Mouse (Mus musculus): ENCODE results near the gene Kctd7. TPM values are rescaled to one million over a fixed set of nuclear protein-coding genes. Genes with fewer than 3 reads are reported as not detected.

Gene Kctd7
- polyA plus RNA-seq, 1 experiment from 2014 or later: 5.7 TPM

Other genes with a start within 250 kb of the Kctd7 start
- gene Zbed5, start 249.1 kb upstream of the Kctd7 start, polyA plus RNA-seq (2015; fragmentation: Nextera tagmentation; extraction: Ambion mirVana): 2.4 and 3.7 TPM in 2 replicates
- gene Phkg1, start 246.3 kb upstream of the Kctd7 start, polyA plus RNA-seq (2015; fragmentation: Nextera tagmentation; extraction: Ambion mirVana): 0.11 and 0.41 TPM in 2 replicates
- gene Nupr1l, start 236.3 kb upstream of the Kctd7 start, polyA plus RNA-seq (2015; fragmentation: Nextera tagmentation; extraction: Ambion mirVana): 2.7 and 2.9 TPM in 2 replicates
- 19.2 TPM in 2 replicates for gene Vkorc1l1, start 202.9 kb upstream of the Kctd7 start, polyA plus RNA-seq (2015; fragmentation: Nextera tagmentation; extraction: Ambion mirVana)
- gene Gusb, start 141.8 kb upstream of the Kctd7 start, polyA plus RNA-seq (2015; fragmentation: Nextera tagmentation; extraction: Ambion mirVana): 66.0 and 71.7 TPM in 2 replicates
- 46.5 and 47.8 TPM in 2 replicates for gene Asl, start 115.6 kb upstream of the Kctd7 start, polyA plus RNA-seq (2015; fragmentation: Nextera tagmentation; extraction: Ambion mirVana)
- gene Crcp, start 115.6 kb upstream of the Kctd7 start, polyA plus RNA-seq (2015; fragmentation: Nextera tagmentation; extraction: Ambion mirVana): 32.1 and 33.1 TPM in 2 replicates
- 68.7 and 76.4 TPM in 2 replicates for gene Tpst1, start 71.5 kb upstream of the Kctd7 start, polyA plus RNA-seq (2015; fragmentation: Nextera tagmentation; extraction: Ambion mirVana)
- 34.5 and 38.8 TPM in 2 replicates for gene Rabgef1, start 26.9 kb downstream of the Kctd7 start, polyA plus RNA-seq (2015; fragmentation: Nextera tagmentation; extraction: Ambion mirVana)
- gene Tmem248, start 72.2 kb downstream of the Kctd7 start, polyA plus RNA-seq (2015; fragmentation: Nextera tagmentation; extraction: Ambion mirVana): 31.8 and 36.6 TPM in 2 replicates
- 69.6 and 70.3 TPM in 2 replicates for gene Sbds, start 110.7 kb downstream of the Kctd7 start, polyA plus RNA-seq (2015; fragmentation: Nextera tagmentation; extraction: Ambion mirVana)
- gene Tyw1, start 110.8 kb downstream of the Kctd7 start, polyA plus RNA-seq (2015; fragmentation: Nextera tagmentation; extraction: Ambion mirVana): 21.6 and 25.2 TPM in 2 replicates
- gene Caln1, start 224.6 kb downstream of the Kctd7 start, polyA plus RNA-seq (2015; fragmentation: Nextera tagmentation; extraction: Ambion mirVana): 0.23 and 0.36 TPM in 2 replicates
- not detected in 2 replicates for gene A330070K13Rik, start 239.8 kb downstream of the Kctd7 start, polyA plus RNA-seq (2015; fragmentation: Nextera tagmentation; extraction: Ambion mirVana)